Mouse (Mus musculus): Measurements from ENCODE around the gene Aldh1b1.

Gene Aldh1b1

GRCm38 (mm10) chr4:45759411-45759810, 39.4 kb upstream of the Aldh1b1 start:
- Histone ChIP-seq H3K36me3 (ENCODE audit: insufficient read depth, low read length) (no peaks in the 10 kb centered on the region), H3K4me1 (replicated peaks; ENCODE audit: low read depth, low read length) (peaks cover 74% of the 10 kb centered on the region), H3K9me3 (ENCODE audit: low read length) (peaks cover 9% of the 10 kb centered on the region), H3K4me3 (replicated peaks; ENCODE audit: low read length) (0 out of 2 replicates have a peak overlapping the region, but pooled peaks have one; percentile 4), H3K27me3 (ENCODE audit: insufficient read depth, low read length) (peaks cover 34% of the 10 kb centered on the region)
- no peak for TF ChIP-seq NANOG (IDR thresholded peaks at IDR 0.05; ENCODE audit: borderline replicate concordance, low read length)
- no peak for TF ChIP-seq POU5F1 (IDR thresholded peaks at IDR 0.05; ENCODE audit: borderline replicate concordance, low read length)
- no peak for TF ChIP-seq CTCF (conservative IDR thresholded peaks at IDR 0.05; ENCODE audit: low read length)

- TF ChIP-seq POU5F1 (IDR thresholded peaks at IDR 0.05; ENCODE audit: borderline replicate concordance, low read length) (no peak), CTCF (conservative IDR thresholded peaks at IDR 0.05; ENCODE audit: low read length) (no peak), NANOG (IDR thresholded peaks at IDR 0.05; ENCODE audit: borderline replicate concordance, low read length) (no peak)
- H3K9me3 ChIP-seq (ENCODE audit: low read length), result peaks cover 9% of the 10 kb centered on the region
Measured at GRCm38 (mm10) chr4:45762600-45762999, 36.2 kb upstream of the Aldh1b1 start.

DNA sequence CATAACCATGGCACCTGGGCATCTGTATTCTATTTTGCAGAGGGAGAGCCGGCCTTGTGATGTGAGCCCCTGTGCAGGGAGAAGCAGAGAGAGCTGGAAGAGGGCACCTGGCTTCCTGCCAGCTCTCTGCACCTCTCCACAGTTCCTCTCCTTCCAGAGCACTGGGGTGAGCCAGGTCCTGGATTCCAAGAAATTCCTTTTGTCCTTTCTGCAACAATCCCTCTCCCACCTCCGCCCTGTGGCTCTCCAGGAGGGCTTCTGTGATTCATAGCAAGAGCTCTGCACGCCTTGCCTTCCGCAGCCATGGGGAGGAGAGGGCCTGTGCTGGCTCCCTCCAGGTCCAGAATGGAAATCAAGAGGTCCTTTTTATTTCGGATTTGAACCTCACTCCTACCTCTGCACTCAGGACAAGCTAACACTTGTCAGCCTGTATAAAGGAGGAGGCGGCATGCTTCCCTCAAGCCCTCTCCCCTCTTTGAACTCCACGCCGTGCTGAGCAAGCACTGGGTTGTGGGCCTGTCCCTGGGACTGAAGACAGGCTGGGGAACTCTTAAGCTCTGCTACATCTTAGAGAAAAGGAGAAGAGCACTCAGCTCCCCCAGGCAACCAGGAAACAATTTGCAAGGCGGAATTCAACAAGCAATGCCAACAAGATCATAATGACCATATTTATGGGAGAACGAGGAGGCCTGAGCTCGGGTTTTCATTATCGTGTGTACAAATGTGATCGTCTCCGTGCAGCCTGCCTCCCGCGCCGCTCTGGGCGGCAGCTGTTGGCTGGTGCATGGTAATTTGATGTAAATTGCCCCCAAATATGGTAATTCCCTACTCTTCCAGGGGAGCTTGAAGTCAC, 35.3 kb upstream of the Aldh1b1 start:
- peaks cover 9% of the 10 kb centered on the region for H3K9me3 ChIP-seq (ENCODE audit: low read length)
- peaks cover 27% of the 10 kb centered on the region for H3K27me3 ChIP-seq (ENCODE audit: insufficient read depth, low read length)
- TF ChIP-seq POU5F1 (IDR thresholded peaks at IDR 0.05; ENCODE audit: borderline replicate concordance, low read length), result no peak; the same call in 1 of the 2 replicates
- no peak for TF ChIP-seq NANOG (IDR thresholded peaks at IDR 0.05; ENCODE audit: borderline replicate concordance, low read length)
- TF ChIP-seq CTCF (conservative IDR thresholded peaks at IDR 0.05; ENCODE audit: low read length), result no peak
- peak overlapping the region; percentile 69 for H3K4me3 ChIP-seq (replicated peaks; ENCODE audit: low read length)
- no peaks in the 10 kb centered on the region for H3K36me3 ChIP-seq (ENCODE audit: insufficient read depth, low read length)
- peaks cover 81% of the 10 kb centered on the region for H3K4me1 ChIP-seq (replicated peaks; ENCODE audit: low read depth, low read length)

More at GRCm38 (mm10) chr4:45762600-45762999, 36.2 kb upstream of the Aldh1b1 start:
- Histone ChIP-seq H3K4me1 (replicated peaks; ENCODE audit: low read depth, low read length) (peaks cover 81% of the 10 kb centered on the region), H3K36me3 (ENCODE audit: insufficient read depth, low read length) (no peaks in the 10 kb centered on the region), H3K4me3 (replicated peaks; ENCODE audit: low read length) (no peak overlapping the region), H3K27me3 (ENCODE audit: insufficient read depth, low read length) (peaks cover 25% of the 10 kb centered on the region)

DNA sequence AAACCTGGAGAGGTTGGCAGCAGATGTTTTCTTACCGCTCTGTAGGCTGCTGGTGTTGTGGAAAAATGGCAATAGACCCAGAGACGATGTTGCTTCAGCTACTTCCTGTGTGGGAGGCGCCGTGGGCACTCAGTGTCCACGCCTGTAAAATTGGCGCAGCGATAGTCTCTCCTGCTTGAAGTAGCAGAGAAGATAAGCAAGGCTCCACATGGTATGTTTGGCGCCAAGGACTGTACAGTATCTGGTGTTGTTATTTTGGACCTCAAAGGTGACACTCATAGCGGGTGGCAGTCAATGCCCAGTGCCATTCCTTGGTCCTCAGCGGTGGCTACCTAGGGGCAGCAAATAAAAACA, 34.7 kb upstream of the Aldh1b1 start:
- Histone ChIP-seq H3K4me1 (replicated peaks; ENCODE audit: low read depth, low read length) (peaks cover 81% of the 10 kb centered on the region), H3K4me3 (replicated peaks; ENCODE audit: low read length) (peak overlapping the region; percentile 69), H3K27me3 (ENCODE audit: insufficient read depth, low read length) (peaks cover 30% of the 10 kb centered on the region), H3K36me3 (ENCODE audit: insufficient read depth, low read length) (no peaks in the 10 kb centered on the region), H3K9me3 (ENCODE audit: low read length) (peaks cover 9% of the 10 kb centered on the region)
- TF ChIP-seq CTCF (conservative IDR thresholded peaks at IDR 0.05; ENCODE audit: low read length), result no peak

- Histone ChIP-seq H3K4me1 (replicated peaks; ENCODE audit: low read depth, low read length) (peaks cover 81% of the 10 kb centered on the region), H3K9me3 (ENCODE audit: low read length) (peaks cover 9% of the 10 kb centered on the region), H3K27me3 (ENCODE audit: insufficient read depth, low read length) (peaks cover 31% of the 10 kb centered on the region), H3K4me3 (replicated peaks; ENCODE audit: low read length) (peak overlapping the region; percentile 55), H3K36me3 (ENCODE audit: insufficient read depth, low read length) (no peaks in the 10 kb centered on the region)
- no peak for TF ChIP-seq POU5F1 (IDR thresholded peaks at IDR 0.05; ENCODE audit: borderline replicate concordance, low read length)
- TF ChIP-seq NANOG (IDR thresholded peaks at IDR 0.05; ENCODE audit: borderline replicate concordance, low read length), result no peak
- no peak for TF ChIP-seq CTCF (conservative IDR thresholded peaks at IDR 0.05; ENCODE audit: low read length)
Measured at GRCm38 (mm10) chr4:45765121-45765564, 33.7 kb upstream of the Aldh1b1 start.

- peak overlapping the region; percentile 55 for H3K4me3 ChIP-seq (replicated peaks; ENCODE audit: low read length)
- TF ChIP-seq NANOG (IDR thresholded peaks at IDR 0.05; ENCODE audit: borderline replicate concordance, low read length) (no peak), CTCF (conservative IDR thresholded peaks at IDR 0.05; ENCODE audit: low read length) (no peak), POU5F1 (IDR thresholded peaks at IDR 0.05; ENCODE audit: borderline replicate concordance, low read length) (no peak)
- peaks cover 31% of the 10 kb centered on the region for H3K27me3 ChIP-seq (ENCODE audit: insufficient read depth, low read length)
- no peaks in the 10 kb centered on the region for H3K36me3 ChIP-seq (ENCODE audit: insufficient read depth, low read length)
- peaks cover 85% of the 10 kb centered on the region for H3K4me1 ChIP-seq (replicated peaks; ENCODE audit: low read depth, low read length)
- peaks cover 9% of the 10 kb centered on the region for H3K9me3 ChIP-seq (ENCODE audit: low read length)
Measured at GRCm38 (mm10) chr4:45765565-45766201, 33.1 kb upstream of the Aldh1b1 start.

GRCm38 (mm10) chr4:45766774-45767173, 32.0 kb upstream of the Aldh1b1 start:
- no peak for TF ChIP-seq CTCF (conservative IDR thresholded peaks at IDR 0.05; ENCODE audit: low read length)
- TF ChIP-seq POU5F1 (IDR thresholded peaks at IDR 0.05; ENCODE audit: borderline replicate concordance, low read length), result no peak
- TF ChIP-seq NANOG (IDR thresholded peaks at IDR 0.05; ENCODE audit: borderline replicate concordance, low read length), result no peak
- H3K36me3 ChIP-seq (ENCODE audit: insufficient read depth, low read length), result no peaks in the 10 kb centered on the region
- H3K4me1 ChIP-seq (replicated peaks; ENCODE audit: low read depth, low read length), result peaks cover 94% of the 10 kb centered on the region
- peaks cover 31% of the 10 kb centered on the region for H3K27me3 ChIP-seq (ENCODE audit: insufficient read depth, low read length)
- H3K4me3 ChIP-seq (replicated peaks; ENCODE audit: low read length), result no peak overlapping the region
- peaks cover 2% of the 10 kb centered on the region for H3K9me3 ChIP-seq (ENCODE audit: low read length)

DNA sequence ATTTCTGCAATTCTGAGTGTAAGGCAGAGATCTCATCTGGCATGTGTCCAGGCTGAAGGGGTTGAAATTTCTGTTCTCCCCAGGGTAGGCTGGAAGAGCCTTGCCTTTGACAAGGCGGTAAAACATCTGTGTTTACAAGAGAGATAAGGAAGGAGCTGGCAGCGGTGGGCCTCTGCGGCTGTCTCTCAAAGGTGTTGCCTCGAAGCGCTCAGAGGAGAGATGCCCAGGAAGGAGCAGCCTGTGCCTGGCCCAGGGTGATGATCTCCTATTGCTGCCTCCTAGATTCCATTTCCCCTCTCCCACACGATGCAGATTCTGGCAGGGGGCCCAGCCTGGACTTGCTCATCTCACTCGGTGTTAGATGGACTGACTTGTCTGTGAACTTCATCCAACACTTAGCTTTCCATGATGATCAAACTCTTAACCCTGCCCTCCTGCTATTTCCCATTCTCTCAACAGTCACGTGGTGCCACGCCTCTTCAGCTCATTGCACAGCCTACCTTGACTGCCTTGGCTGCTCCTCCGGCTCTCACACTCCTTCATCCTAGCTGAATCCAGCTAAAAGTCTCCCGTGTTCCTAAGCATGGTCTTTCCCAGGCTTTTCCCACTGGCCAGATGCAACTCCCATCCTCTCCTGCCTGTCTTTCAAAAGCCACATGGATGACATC, 30.8 kb upstream of the Aldh1b1 start:
- peaks cover 98% of the 10 kb centered on the region for H3K4me1 ChIP-seq (replicated peaks; ENCODE audit: low read depth, low read length)
- H3K9me3 ChIP-seq (ENCODE audit: low read length), result no peaks in the 10 kb centered on the region
- H3K4me3 ChIP-seq (replicated peaks; ENCODE audit: low read length), result no peak overlapping the region
- TF ChIP-seq NANOG (IDR thresholded peaks at IDR 0.05; ENCODE audit: borderline replicate concordance, low read length) (no peak), CTCF (conservative IDR thresholded peaks at IDR 0.05; ENCODE audit: low read length) (no peak), POU5F1 (IDR thresholded peaks at IDR 0.05; ENCODE audit: borderline replicate concordance, low read length) (no peak)
- H3K27me3 ChIP-seq (ENCODE audit: insufficient read depth, low read length), result peaks cover 31% of the 10 kb centered on the region
- no peaks in the 10 kb centered on the region for H3K36me3 ChIP-seq (ENCODE audit: insufficient read depth, low read length)

Measured in E14TG2a.4 (cell line).